Mouse (Mus musculus): ENCODE data around the gene Ankrd1.

Gene Ankrd1

GRCm38 (mm10) chr19:36119783-36120471 is at the start of gene Ankrd1:
TSS of gene Ankrd1 (minus strand) at chr19:36120099.
- DNase-seq (ENCODE audit: low spot score): no peak

GRCm38 (mm10) chr19:36169101-36169500 is 49.2 kb upstream of the Ankrd1 start:
- no peak for DNase-seq (ENCODE audit: low spot score)

GRCm38 (mm10) chr19:36168121-36168520 is 48.2 kb upstream of the Ankrd1 start:
- no peak for DNase-seq (ENCODE audit: low spot score)

GRCm38 (mm10) chr19:36167291-36167896 is 47.5 kb upstream of the Ankrd1 start:
- no peak for DNase-seq (ENCODE audit: low spot score)

- no peak for DNase-seq (ENCODE audit: low spot score)
Measured at GRCm38 (mm10) chr19:36166401-36167160, 46.7 kb upstream of the Ankrd1 start.

GRCm38 (mm10) chr19:36165351-36165750 is 45.5 kb upstream of the Ankrd1 start:
- DNase-seq (ENCODE audit: low spot score): no peak

- peak; percentile 11 for DNase-seq (ENCODE audit: low spot score)
Measured at GRCm38 (mm10) chr19:36150241-36151007, 30.5 kb upstream of the Ankrd1 start.

- DNase-seq (ENCODE audit: low spot score): no peak
Measured at GRCm38 (mm10) chr19:36148578-36148977, 28.7 kb upstream of the Ankrd1 start.

- DNase-seq (ENCODE audit: low spot score): no peak
Measured at GRCm38 (mm10) chr19:36143571-36143970, 23.7 kb upstream of the Ankrd1 start.

- DNase-seq (ENCODE audit: low spot score): no peak
Measured at GRCm38 (mm10) chr19:36133731-36134130, 13.8 kb upstream of the Ankrd1 start.

- DNase-seq (ENCODE audit: low spot score): no peak
Measured at GRCm38 (mm10) chr19:36133064-36133463, 13.2 kb upstream of the Ankrd1 start.

- no peak for DNase-seq (ENCODE audit: low spot score)
Measured at GRCm38 (mm10) chr19:36131990-36132389, 12.1 kb upstream of the Ankrd1 start.

- no peak for DNase-seq (ENCODE audit: low spot score)
Measured at GRCm38 (mm10) chr19:36130181-36130580, 10.3 kb upstream of the Ankrd1 start.

- peak; percentile 37 for DNase-seq (ENCODE audit: low spot score)
Measured at GRCm38 (mm10) chr19:36129643-36130042, 9.7 kb upstream of the Ankrd1 start.

GRCm38 (mm10) chr19:36129213-36129612 is 9.3 kb upstream of the Ankrd1 start:
- DNase-seq (ENCODE audit: low spot score): no peak

GRCm38 (mm10) chr19:36128440-36128839 is 8.5 kb upstream of the Ankrd1 start:
- no peak for DNase-seq (ENCODE audit: low spot score)

GRCm38 (mm10) chr19:36124203-36124602 is 4.3 kb upstream of the Ankrd1 start:
- DNase-seq (ENCODE audit: low spot score): no peak

GRCm38 (mm10) chr19:36119219-36119618 is 680 bp downstream of the Ankrd1 start:
- no peak for DNase-seq (ENCODE audit: low spot score)

GRCm38 (mm10) chr19:36116185-36116584 is 3.7 kb downstream of the Ankrd1 start:
- no peak for DNase-seq (ENCODE audit: low spot score)

- DNase-seq (ENCODE audit: low spot score): peak; percentile 23
Measured at GRCm38 (mm10) chr19:36112007-36112406, 7.9 kb downstream of the Ankrd1 start.

- DNase-seq (ENCODE audit: low spot score): peak; percentile 81
Measured at GRCm38 (mm10) chr19:36111054-36111895, 8.6 kb downstream of the Ankrd1 start.

All from embryo, embryonic 10 days (tissue).